Mouse (Mus musculus) brain, embryonic 14.5 days (tissue): ENCODE results near the gene Ccdc158.

Source experiments
- CTCF ChIP-seq: fragments of 200-500 bp; IDR thresholded peaks from 2 replicates; pipeline ENCODE4 v1.5.1; 2012; ENCODE audit warnings: inconsistent platforms, mild to moderate bottlenecking, moderate library complexity, borderline replicate concordance; ENCODE audit not compliant: insufficient read depth, insufficient read length; ENCODE audit errors: extremely low read depth
- POLR2A ChIP-seq: fragments of 200-500 bp; IDR thresholded peaks from 2 replicates; pipeline ENCODE4 v1.6.1; 2012; ENCODE audit warnings: mild to moderate bottlenecking, inconsistent platforms, borderline replicate concordance; ENCODE audit not compliant: poor library complexity, insufficient read depth, insufficient read length, severe bottlenecking; ENCODE audit errors: extremely low read depth

GRCm38 (mm10) chr5:92693744-92694143, 18.7 kb upstream of the Ccdc158 start:
- TF ChIP-seq CTCF (peak; percentile 21; the same call in 1 of the 2 replicates), POLR2A (no peak)
